Mouse (Mus musculus) forelimb bud, embryonic 11.5 days (tissue): ENCODE data around the gene Kifc1.

Experiments used
- DNase-seq: peaks from one replicate; pipeline ENCODE4 v3.0.0-alpha.2; 2012; ENCODE audit warnings: low read depth, low spot score

Kifc1 gene

DNA sequence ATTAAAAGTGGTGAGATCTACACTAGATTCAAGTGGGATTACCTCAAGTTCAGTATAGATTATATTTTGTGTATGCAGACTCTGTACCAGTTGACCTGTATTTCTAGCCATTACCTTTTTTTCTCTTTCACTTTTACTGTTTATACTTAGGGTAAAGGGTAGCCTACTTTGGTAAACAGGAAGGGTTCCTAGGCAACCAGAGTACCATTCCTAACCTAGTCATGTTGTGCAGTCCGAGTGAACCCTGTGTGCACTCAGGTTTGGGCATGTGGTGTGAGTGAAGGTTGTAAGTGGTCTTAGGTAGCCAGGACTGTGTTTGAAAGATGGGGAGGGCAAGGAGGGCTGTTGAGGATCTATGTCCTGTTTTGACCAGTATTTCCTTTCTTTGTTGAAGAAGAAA is 39.1 kb downstream of the Kifc1 start:
- no peak for DNase-seq

DNA sequence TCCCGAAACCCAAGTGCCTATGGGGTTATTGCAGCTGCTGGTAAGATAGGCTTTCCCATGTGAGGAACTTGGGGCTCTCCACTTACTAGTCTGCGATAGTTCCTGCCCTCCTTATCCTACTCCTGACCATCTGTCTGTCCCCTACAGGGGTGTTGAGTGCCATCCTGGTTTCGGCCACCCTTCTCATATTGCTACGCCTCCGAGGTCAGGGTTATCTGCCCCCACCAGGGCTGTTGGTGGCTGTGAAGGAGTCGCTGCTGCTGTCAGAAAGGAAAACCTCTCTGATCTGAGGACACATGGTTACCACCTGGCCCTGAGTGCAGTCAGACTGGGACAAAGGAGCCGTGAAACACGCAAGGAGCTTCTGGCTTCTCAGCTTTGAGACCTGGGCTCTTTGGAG is 42.3 kb downstream of the Kifc1 start:
- DNase-seq: no peak

DNA sequence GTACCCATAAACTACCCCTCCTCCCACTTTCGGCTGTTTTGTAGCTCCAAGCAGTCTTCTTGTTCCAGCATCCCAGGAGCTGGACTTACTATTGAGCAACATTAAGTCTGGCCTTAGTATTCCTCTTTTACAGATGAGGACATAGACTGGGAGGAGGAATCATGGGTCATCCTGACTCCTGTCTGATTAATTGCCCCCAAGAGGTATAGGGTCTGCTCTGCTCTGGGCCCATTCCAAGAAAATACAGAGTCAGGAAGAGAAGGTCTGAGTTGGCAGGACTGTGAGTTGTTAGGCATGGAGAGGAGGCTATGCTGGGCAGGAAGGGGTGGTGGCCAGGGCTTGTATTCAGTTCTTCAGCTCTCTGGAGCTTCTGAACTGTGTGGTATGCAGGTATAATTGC is 46.3 kb downstream of the Kifc1 start:
- DNase-seq: no peak

DNA sequence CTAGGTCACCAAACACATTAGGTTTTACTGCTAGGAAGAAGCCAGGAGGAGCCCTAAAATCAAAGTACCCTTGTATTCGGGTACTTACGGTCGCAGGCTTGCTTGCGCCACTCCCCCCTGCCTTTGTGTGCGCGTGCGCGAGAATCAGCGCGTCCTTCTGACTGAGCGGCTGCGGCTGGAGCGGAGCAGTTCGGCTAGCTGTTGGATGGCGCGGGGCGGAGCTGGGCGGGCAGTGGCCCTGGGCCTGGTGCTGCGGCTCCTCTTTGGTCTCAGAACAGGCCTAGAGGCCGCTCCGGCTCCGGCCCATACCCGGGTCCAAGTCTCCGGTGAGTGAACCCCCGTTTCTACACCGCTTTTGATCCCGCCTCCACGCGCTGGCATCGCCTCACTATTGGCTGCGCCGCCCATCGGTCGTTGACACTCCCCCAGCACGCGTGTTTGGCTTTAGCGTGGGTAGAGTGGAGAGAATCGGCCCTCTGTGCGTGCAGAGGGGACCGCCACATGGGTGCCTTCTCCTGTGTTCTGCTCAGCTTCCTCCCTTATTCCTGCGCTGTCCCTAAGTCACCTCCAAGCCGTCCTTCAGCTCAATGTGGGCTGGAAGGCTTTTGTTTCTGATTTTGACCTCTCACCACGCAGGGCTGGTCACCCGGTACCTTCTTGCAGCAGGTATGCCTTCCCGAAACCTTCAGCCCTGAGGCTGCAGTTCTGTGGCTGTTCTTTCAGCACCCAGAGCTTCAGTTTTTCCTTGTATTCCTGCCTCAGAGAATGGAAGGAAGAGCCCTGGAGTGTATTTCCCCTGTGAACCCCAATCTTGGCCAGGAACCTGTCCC is 47.3 kb downstream of the Kifc1 start, which contains the start of gene Cd320:
Gene Cd320, plus strand, starts transcription at position 126 of the 830 bp plus-strand sequence.
- DNase-seq: peak; percentile 92

DNA sequence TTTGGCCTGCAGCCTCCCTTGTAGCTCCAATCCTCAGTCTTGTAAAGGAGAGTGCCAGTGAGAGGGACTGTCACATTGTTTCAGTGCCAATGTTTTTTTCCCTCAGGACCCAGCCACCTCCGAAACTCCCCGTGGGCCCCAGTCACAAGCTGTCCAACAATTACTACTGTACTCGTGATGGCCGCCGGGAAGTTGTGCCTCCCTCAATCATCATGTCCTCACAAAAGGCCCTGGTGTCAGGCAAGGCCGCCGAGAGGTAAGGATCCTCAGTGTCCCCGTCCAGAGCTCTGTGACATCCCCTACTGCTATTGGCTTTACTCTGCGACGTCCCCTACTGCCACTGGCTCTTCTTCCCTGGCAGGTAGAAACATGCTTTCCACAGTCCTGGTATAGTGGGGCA is 60.9 kb downstream of the Kifc1 start:
- DNase-seq: no peak

DNA sequence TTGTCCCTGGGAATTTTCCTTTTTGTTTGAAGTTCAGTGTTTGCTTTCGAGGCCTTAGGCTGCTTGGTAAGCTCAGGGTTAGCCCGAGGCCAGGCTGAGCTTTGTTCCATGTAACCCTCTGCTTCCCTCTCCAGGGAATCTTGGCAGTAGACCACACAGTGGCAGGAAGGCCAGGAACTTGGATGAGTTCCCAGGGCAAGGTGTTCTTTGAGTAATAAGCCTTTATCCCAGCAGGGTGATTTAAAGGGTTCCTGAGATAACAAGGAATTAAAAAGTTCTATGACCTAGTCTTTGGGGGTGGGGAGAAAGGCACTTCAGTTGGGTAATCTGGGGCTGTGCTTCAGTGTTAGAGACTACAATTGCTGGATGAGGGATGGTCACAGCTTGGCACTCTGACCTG is 61.6 kb downstream of the Kifc1 start:
- DNase-seq: no peak

DNA sequence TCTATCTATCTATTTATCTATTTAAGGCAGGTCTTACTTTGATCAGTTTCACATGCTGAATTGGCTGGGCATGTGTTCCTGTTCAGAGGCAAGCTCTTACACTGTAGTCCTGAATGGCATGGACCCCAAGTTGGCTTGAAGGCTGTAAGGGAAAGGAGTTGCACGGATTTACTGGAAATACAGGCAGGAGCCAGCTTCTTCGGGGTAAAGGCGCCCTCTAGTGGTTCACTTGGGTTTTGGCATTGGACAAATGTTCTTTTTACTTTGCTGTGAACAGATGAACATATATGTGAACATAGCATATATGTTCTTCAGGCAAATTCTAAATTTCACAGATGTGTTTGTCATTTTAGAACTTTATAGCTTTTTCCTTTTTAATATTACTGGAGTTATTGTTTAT is 63.6 kb downstream of the Kifc1 start:
- peak; percentile 83 for DNase-seq
